Mouse (Mus musculus): Measurements from ENCODE around the gene Padi4.

- no peak for TF ChIP-seq POLR2A (IDR thresholded peaks at IDR 0.05; ENCODE audit: extremely low read depth, insufficient read depth, low read length)
- TF ChIP-seq CTCF (IDR thresholded peaks at IDR 0.05; ENCODE audit: low read depth, low read length): no peak
These were observed at the start of gene Padi4 for GRCm38 (mm10) chr4:140774025-140774800.
